Mouse (Mus musculus) adipose tissue, adult 10 weeks (tissue): ENCODE data around the gene Lrfn2. TPM values are rescaled to one million over a fixed set of nuclear protein-coding genes. Genes with fewer than 3 reads are reported as not detected.

Experiments used
- polyA plus RNA-seq: library from polyadenylated mRNA; stranded (reverse); fragments of 350-450 nt; fragmentation: Illumina TruSeq; extraction: RNeasy Lipid Tissue Mini Kit (QIAGEN cat#74804); gene quantifications from one replicate; pipeline ENCODE4 v1.2.3, GENCODE M21; 2014; ENCODE audit warnings: low read depth, low replicate concordance

Gene Lrfn2
- polyA plus RNA-seq, result not detected

GRCm38 (mm10) chr17:48931621-48932405, at the start of gene Lrfn2:
Gene Lrfn2 (plus strand): TSS chr17:48932379.

